Mouse (Mus musculus): ENCODE measurements around the gene Igflr1.

Igflr1 gene

DNA sequence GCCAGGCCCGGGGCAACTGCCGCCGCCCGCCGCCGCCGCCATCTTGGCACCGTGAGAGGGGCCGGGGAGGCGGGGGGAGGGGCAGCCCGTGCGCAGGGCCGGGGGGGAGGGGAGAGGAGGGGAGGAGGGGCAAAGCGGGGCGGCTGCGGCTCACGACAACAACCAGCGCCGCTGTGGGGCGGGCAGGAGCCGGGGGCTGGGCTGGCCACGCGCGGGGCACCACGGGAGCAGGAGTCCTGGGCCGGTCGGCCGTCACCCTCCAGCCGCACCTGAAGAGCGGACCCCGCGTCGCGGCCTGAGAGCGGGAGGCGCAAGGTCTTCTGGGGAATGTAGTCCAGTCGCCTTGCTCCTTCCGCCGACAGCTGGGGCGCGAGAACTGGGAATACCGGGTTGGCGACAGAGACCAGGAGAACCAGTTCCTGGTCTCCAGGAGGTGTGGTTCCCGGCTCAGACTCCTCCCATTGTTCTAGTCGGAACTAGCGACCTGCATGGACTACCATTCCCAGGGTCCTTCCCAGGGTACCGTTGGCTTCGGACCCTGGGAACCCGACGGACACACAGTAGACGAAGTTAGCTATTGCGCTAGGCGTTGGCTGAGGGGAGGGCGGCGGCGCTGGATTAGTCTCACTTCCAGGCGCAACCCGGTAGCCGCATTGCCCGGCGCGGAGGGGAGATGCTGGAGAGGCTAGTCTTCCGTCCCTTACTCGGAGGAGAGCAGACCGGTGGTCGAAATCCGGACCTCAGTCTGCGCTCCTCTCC, 23.6 kb downstream of the Igflr1 start, which contains the start of gene Kmt2b:
Kmt2b (minus strand) TSS at position 51 of the 759 bp plus-strand sequence.
- peak; percentile 97 to 99 for DNase-seq

DNA sequence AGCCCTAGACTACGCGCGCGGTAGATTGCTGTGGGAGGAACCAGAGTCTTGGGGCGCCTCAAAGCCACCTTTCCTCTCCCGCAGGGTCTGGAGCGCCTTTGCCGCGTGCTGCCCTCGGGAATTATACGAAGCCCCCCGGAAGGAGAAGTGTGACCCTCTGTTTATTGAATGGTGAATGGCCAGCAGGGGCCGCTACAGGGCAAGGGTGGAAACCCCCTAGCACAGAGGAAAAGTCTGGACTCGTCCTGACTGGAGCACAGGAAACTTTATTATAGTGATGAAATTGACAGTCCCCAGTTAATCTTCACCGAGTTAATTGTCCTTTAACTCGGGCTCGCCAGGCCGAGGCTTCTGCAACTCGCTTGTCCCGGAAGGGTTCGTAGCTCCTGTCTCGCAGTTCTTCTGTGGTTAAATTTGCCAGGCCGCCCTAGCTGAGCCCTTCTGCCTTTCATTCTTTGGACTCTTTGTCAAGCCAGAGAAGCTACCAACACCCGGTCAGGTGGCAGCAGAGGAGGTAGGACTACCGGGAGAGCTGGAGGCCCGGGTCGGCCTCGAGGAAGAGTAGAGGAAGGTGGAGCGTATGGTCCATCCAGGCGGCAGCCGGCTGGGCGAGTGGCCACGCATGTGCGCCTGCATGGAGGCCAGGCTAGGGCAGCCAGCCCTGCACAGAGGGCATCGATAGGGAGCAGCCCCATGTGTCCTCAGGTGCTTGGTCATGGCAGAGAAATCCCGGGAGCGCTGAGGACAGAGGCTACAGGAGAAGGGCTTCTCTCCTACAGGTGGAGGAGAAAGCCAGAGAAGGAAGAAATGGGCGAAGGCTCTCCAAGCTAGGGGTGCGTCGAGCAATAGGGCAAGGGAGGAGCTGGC, 24.4 kb downstream of the Igflr1 start:
- DNase-seq = peak; percentile 90 to 91

DNA sequence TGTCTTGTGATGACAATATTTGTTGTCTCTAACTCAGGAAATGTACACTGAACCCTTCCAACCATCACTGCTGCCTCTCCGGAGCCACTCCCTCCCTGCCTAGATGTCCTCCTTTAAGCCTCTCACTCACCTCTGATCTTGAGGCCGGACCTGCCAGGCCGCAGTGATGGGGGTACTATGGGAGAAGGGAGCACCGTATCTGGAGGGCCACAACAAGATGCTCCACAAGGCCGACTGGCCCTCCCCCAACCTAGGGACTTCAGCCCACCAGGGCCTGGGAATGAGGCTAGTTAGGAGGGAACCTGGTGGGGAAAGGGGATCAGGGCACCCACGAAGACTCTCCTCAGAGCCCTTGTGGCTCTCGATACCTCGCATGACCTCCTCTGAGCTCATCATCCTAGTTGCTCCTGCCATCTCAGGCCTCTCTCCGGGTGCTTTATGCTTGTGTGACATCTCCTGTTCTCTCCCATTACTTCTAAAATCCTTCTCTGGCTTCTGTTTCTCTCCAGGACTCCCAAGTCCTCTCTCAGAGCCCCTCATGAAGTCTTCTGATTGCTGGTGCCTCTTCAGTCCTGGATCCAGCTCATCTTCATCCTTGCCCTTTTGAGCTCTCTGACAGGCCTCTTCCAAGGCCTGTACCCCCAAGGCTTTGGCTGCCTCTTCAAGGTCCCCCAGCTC, 25.8 kb downstream of the Igflr1 start:
- no peak for DNase-seq

DNA sequence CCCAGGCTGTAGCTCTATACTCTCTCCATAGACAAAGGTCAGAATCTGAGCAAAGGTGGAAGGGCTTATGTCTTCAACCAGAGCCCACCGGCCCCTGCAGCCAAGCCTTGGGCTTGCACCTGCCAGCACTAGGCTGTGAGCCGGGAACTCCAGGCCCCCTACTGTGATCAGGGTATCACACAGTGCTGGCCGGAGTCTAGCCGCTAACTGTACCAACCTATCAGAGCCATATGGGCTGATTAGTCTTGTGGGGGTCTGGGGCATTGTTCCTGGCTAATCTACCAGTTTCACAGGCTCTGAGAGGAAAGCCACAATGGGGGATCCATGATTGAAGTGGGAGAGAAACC, 26.4 kb downstream of the Igflr1 start:
- DNase-seq = no peak

DNA sequence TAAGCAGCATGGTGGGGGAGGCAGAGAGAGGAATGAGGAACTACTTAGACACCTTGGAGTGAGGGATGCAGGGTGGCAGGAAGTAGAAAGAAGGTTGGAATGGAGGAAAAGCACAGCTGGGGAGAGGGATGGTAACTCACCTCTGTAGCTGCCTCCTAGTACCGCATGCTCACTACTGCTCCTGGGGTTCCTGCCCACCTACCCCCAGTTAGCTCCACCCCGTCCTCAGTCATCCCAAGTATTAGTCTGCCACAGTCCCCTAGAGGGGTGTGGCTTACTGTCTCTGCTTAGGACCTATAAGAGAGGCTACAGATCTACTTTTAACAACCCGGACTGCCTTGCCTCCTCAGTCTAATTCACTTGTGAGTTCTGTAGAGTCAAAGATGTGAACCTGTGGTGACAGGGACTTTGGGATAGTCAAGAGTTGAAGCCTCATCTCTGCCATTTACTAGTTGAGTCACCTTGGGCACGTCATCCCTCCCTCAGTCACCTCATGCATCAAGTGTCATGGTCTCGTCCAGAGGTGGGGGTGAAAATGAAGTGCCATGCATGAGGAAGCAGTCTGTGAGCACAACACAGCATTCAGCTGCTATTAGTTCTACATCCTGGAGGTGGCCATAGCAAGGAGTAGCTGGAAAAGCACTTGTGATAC, 27.7 kb downstream of the Igflr1 start:
- DNase-seq = no peak

DNA sequence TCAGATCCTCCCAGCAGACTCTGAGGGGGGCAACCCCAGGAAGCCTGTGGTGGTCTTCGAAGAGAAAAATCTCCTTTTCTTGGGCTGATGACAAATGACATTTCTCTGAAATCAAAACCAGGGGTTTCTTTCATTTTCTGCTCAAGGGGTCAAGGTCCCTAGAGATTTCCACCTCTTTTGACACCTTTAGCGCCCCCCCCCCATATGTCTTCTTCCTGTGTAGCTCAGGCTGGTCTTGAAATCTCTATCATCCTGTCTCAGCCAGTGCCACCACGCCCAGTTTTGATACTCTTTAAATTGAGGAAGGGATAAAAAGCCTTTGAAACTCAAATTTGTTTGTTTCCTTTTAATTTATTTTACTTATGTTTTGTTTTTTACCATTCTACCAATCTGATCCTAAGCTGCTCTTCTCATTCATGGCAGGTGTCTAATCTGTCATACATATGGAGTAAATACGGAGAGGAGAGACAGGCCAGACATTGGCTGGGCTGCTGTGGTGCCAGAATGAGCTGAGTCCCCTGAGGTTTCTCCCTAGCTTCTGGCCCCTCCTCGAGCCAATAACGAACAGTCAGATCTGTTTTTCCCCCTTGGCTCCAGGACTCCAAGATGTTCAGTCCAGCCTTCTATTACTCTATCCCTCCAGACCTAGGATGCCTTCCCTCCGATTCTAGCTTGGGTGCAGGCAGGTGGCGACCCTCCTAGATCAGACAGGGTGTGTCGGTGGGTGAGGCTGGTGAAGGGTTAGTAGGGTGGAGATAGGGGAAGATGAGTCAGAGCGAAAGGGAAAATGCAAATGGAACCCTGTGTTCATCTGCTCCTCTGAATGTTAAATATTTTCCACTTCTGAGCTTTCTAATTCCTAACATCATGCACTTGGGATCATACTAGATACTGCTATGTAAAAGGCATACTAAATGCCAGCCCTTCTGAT, 28.6 kb downstream of the Igflr1 start:
- DNase-seq = no peak

DNA sequence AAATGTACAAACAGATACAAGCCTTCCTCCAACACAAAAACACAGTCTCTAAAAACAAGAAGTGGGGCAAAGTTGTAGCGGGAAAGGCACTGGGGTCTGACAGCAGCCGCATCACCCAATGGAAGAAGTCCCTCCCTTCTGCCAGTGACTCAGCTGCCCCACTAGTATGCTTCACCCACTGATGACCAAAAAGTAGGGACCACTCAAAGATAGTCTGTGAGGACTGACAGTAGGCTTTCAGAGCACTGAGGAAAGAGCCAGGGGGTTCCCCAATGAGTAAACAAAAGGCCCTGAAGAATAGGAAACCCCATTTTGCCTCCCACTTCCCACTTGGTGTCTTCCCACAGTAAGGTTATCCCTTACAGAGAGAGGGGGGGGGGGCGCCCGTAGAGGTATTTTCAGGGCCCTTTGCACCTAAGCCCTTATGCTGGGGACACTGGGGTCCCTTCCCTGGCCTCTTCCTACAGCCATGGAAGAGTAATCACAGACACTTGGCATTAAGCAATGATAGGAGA, 29.3 kb downstream of the Igflr1 start:
- no peak for DNase-seq

DNA sequence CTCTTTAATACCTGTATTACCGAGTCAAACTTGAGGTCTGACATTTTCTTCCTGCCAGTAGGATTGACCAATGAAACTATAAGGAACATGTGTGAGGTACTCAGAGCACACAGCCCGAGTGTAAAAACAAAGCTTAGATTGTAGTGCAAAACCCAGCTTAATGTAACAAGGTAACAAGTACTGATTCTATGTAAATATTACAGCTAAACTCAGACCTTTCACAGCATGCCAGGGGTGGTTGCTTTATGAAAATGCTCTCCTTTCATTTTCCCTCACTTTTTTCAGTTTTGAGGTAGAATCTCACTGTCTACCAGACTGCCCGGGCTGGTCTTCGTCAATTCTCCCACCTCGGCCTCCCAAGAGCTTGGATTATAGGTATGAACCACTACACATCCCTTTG, 30.9 kb downstream of the Igflr1 start:
- no peak for DNase-seq

DNA sequence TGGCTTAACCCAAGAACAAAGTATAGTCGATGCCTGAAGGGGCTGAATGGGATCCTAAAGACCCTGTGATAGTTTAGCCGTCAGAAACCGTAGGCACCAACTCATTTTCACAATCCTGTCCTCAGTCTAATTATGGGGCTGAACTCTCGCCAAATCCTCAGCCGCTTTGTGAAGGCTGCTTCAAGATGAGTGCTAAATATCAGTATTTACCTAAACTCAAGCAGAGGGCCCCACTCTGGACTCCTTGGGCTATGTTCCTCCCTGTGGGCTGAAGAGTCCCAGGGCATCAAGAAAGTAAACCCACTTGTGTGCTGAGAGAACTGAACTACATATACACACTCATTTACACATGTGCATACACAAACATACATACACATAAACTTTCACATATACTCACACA, 31.6 kb downstream of the Igflr1 start:
- no peak for DNase-seq

DNA sequence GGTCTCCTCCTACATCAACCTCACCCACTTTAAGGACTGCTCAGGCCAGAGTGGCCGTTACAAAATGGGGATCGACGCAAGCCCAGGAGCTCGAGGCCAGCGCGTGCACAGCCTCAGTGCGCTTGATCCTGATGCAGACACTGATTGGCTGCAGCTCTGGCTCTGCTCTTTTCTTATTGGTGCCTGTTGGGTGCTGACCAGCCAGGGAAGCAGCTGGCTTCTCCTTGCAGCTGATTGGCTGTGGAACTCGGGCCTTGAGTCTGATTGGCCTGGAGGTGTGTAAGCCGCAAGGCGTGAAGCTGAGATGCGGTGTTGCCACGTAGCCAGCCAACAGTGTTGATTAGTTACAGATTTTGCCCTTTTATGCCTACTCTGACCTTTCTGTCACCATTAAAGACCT, 33.6 kb downstream of the Igflr1 start, which contains the start of gene Zbtb32:
Zbtb32 (minus strand) TSS at position 124 of the 400 bp plus-strand sequence.
- no peak for DNase-seq

DNA sequence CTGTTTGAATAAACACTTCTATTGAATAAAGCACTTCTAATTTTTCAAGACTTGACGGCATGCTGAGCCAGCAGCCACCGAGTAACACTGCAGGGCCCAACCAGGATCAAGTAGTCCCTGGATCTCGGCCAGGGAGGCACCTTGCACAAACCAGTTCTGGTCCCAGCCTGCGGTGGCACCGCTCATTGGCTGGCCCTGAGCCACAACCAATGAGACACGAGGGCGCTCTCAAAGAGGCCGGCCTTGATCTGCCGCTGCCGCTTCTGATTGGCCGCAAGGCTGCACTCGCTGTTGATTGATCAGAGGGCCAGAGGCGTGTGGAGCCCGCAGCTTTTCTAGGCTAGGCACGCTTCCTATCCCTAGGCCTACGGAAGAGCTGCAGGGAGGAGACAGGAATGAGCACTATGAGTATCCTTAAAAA, 34.7 kb downstream of the Igflr1 start:
- DNase-seq = peak; percentile 98 to 99

DNA sequence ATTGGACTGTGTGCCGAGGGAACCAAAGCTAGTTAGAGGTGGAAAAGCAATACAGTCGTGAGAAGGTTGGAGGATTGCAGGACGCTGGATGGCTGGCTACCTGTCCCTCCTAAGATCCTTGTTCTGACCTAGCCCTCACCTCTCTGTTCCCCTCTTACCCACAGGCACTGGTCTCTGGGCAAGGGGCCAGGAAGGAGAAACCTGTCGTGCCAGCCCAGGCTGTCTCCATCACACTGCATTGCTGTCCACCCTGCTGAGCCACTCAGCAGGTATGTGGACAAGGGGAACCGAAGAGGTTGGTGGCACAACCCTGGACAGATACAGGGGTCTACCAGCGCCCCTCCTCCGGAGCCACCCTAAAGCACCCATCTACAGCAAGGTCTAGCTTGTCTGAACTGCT, 35.4 kb downstream of the Igflr1 start:
- DNase-seq = peak; percentile 68 to 82

DNA sequence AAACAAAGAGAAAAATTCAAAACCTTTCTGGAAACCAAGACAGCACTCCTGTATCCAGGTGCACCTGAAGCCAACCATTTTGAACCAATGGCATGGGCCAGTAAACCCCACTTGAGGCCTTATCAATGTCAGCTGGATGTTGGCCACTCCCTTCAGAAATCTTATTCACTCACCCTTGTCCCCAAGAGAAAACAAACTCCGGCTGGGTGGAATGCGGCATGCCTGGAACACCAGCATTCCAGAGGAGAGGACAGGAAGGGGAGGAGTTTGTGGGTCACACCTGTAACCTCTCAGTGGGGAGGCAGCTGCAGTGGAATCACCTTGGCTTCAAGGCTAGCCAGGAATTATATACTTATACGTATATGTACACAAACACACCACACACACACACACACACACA, 37.4 kb downstream of the Igflr1 start:
- peak; percentile 66 to 89 for DNase-seq

DNA sequence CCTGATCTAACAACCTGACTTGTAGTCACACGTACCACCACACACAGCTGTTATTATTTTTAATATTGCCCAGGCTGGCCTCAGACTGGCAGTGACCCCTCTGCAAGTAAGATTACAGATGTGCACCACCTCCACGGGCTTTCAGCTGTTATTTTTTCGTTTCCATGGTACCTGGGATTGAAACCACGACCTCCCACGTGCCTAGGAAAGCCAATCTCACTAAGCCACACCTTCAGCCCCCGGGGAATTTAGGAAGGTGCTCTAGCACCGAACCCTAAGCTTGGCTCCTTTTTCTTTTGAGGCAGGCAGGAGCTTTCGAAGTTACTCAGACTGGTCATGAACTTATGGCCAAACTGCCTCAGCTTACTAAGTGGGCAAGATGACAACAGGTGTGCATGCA, 39.2 kb downstream of the Igflr1 start:
- no peak for DNase-seq

DNA sequence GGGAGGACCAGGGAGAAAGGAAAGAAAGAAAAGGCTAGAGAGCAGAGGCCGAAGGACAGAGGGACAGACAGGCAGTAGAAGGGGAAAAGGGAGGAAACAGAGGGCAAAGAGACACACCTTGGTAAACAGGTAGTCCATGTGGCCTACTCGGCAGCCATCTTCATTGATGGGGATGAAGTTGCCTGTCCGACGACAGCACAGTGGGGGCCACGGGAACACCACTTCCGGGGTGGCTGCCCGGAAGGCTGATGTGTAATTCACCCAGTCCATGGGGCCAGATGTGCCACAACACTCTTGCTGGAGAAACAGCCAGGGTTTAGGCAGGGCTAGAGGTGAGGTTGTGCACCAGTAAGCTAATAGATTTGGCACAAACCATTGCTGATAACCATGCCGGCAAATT, 39.7 kb downstream of the Igflr1 start:
- no peak for DNase-seq

DNA sequence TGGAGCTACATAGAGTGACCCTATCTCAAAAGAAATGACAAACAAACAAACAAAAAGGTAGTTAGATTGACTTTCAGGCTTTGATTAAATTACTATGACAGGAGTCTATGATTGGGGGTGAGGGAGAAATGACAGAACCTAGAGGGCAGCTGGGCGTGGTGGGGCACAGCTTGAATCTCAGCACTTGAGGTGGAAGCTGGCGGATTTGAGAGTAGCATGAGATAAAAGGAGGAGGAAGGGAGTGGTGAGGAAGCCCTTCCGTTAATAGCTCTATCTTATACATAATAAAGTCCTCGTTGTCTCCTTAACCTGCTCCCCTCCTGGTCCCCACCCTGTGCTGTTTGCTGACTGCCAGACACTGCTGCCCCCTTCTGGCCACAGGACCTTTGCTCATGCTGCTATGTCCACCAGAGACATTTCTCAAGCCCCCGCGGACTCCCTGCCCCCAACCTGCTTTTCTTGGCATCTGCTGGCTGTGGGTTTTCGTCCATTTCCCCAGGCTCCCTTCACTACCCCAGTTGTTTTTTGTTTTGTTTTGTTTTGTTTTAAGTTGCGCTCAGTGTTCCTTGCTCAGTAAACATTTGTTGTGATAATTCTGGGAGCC, 42.6 kb downstream of the Igflr1 start:
- peak; percentile 76 to 80 for DNase-seq

DNA sequence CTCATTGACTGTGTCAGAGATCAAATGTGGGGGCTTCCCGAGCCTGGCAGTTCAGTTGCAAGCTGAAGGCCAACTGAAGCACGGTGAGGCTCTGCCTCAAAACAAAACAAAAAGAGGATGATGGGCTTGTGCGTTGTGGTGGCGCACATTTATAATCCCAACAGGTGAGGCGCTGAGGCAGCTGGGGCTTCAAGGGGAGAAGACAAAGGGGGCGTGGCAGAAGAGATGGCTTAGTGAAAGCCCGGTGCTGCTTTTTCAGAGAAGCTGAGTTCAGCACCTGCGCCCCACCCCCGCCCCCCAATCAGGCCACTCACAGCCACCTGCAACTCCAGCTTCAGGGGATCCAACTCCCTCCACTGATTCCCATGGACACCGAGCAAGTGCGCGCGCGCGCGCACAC, 43.2 kb downstream of the Igflr1 start:
- no peak for DNase-seq

DNA sequence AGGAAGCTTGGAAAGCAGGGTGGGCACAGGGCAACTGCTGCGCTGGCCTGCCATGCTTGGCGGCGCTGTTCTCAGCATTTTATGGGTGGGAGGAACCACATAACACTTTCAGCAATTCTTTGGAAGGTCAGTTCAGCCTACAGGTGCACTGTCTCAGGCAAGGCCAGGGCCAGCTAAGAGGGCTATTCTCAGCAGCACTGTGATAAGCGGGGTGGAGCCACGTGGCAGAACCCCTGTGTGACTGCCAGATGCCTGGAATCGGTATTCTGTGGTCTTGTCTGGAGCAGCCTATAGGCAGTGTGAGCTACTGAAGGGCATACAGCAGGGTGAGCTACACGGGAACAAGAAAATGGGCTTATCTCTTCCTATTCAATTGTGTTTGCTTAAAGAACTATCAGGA, 44.8 kb downstream of the Igflr1 start:
- peak in 1 of 2 experiments; percentile 42 for DNase-seq

DNA sequence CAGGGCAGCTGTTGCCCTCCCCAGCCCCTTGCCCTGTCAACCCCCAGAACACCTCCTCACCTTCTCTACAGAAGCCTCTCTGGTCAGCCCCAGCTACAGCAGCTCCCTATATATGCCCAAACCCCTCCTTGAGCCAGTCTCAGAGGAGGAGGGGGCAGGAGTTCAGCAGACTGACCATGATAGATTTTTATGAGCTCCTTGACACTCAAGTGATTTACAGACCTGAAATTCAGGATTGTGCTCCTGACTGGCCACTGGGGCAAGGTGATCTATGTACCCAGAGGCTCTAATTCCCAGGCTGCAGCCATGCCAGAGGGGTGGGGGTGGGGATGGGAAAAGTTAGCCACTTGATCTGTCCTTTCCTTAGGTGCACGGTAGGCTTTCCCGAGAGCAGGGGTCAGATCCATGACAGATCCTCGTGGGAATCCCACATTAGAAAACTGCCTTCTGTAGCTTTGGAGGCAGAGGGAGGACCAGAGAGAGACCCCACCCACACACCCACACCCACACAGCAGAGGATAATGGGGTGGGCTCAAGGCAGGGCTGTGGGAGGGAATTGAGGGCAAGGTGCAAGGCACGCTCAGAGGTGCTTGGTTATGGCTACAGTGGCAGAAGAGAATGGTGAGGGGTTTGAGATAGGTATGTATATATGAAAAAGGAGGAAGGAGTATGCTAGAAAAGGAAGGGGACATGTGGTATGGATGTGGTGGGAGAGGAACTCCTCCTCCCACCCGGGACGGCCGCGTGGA, 47.6 kb downstream of the Igflr1 start, which contains the start of gene Upk1a:
Upk1a (minus strand) TSS at position 194 of the 749 bp plus-strand sequence.
- no peak for DNase-seq

DNA sequence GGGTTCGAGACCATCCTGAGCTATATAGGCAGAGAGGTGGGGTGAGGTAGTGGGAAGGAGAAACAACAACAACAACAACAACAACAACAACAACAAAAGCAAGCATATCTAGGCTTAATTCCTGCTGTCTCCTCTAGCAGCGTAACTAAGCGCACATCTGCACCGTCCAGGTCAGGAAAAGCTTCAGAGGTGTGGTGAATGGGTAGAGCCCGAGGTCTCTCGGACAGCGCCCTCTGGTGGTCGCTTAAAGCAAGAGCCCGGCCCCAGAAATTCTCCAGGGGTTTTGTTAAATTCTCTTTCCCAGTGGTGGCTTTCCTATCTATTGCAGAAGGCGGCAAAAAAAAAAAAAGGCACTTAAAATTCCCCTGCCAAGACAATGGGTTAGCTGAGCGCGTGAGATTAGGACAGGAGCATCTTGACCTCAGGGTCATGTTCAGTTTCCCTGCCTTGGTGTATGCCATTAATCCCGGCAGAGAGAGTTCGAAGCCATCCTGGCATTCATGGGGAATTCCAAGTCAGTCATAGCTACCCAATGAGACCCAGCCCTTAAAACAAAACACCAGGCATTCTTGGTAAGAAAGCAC, 48.4 kb downstream of the Igflr1 start:
- DNase-seq = peak; percentile 74 to 78

Measured in kidney, postnatal 25 days (tissue).